In the genomic region with DNA sequence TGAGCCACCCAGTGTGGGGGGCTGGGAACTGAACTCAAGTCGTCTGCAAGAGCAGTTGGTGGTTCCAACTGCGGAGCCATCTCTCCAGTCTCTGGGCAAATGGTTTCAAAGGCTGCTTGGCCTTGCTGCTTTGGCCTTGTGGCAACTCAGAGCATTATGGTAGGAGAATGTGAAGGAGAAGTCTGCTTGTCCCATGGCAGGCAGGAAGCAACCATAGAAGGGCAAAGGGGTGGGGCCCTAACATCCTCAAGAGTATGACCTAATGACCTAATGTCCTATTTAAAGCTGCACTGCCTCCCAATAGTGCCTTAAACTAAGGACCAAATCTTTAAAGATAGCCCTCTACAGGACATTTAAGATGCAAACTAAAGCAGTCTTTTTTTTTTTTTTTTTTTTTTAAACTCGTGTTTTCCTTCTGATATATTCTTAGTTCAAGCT, we compare ENCODE assay signal across 16 mouse cellular contexts. TPM values are rescaled to one million over a fixed set of nuclear protein-coding genes. Genes with fewer than 3 reads are reported as not detected.
DNase-seq lines count a peak whose midpoint lies in the region; ATAC-seq and TF ChIP-seq lines count a peak whose summit lies in the region.
"Had no signal": no experiment of that assay in that cellular context is flagged by ENCODE, and none has a peak within 500 bp of the region (broad histone marks: within the 10 kb centered on the region; RNA-seq: fewer than 3 reads in every experiment).

No protein-coding gene starts in this region.

- H3K9ac ChIP-seq in lung, postnatal 0 days (replicated peaks; ENCODE audit: low read depth), result no peak overlapping the region
- no peak overlapping the region for H3K9ac ChIP-seq in midbrain, embryonic 13.5 days (replicated peaks)
- H3K9ac ChIP-seq: forebrain, embryonic 12.5 days; liver, embryonic 13.5 days had no signal

- no peaks in the 10 kb centered on the region for H3K9me3 ChIP-seq in lung, postnatal 0 days (ENCODE audit: low read length)
- H3K9me3 ChIP-seq in midbrain, embryonic 13.5 days, result no peaks in the 10 kb centered on the region
- H3K9me3 ChIP-seq: forebrain, embryonic 12.5 days; liver, embryonic 13.5 days had no signal

- peak; percentile 43 for DNase-seq in adrenal gland, postnatal 14 days
- DNase-seq in adrenal gland, postnatal 10 days, result no peak
- DNase-seq in lung, postnatal 0 days (ENCODE audit: low spot score), result peak; percentile 81
- DNase-seq in lung, adult 2 months, result no peak
- peak; percentile 58 for DNase-seq in induced T-regulatory cell, adult 2 months (ENCODE audit: low read depth)
- DNase-seq in testis, postnatal 10 days (ENCODE audit: low spot score), result no peak
- no peak for DNase-seq in cerebellum, postnatal 4 days (ENCODE audit: low spot score in 2 of 2)
- DNase-seq: layer of hippocampus, adult 9-11 months; liver, embryonic 13.5 days; thymus, postnatal 14 days had no signal

- WGBS in lung, postnatal 0 days, result 61% methylated on average over 3 of the region's 3 CpGs
- 62% methylated on average over 3 of the region's 3 CpGs for WGBS in lung, adult 2 months
- 72% methylated on average over 3 of the region's 3 CpGs for WGBS in midbrain, embryonic 13.5 days

- no peaks in the 10 kb centered on the region for H3K27me3 ChIP-seq in lung, postnatal 0 days (replicated peaks; ENCODE audit: insufficient read depth, low read length)
- H3K27me3 ChIP-seq in midbrain, embryonic 13.5 days, result no peaks in the 10 kb centered on the region
- H3K27me3 ChIP-seq: forebrain, embryonic 12.5 days; liver, embryonic 13.5 days had no signal

- no peak for ATAC-seq in lung, postnatal 0 days
- no peak for ATAC-seq in midbrain, embryonic 13.5 days

- no peak overlapping the region for H3K4me2 ChIP-seq in lung, postnatal 0 days (replicated peaks; ENCODE audit: low read depth, low read length)
- no peak overlapping the region for H3K4me2 ChIP-seq in midbrain, embryonic 13.5 days (replicated peaks)
- H3K4me2 ChIP-seq: forebrain, embryonic 12.5 days; liver, embryonic 13.5 days had no signal

- TF ChIP-seq POLR2A in lung, adult 2 months (IDR thresholded peaks at IDR 0.05; ENCODE audit: borderline replicate concordance, extremely low read depth, low read depth, low read length), result no peak

- TF ChIP-seq CTCF in lung, postnatal 0 days (IDR thresholded peaks at IDR 0.05), result peak; percentile 19
- TF ChIP-seq CTCF in lung, adult 2 months (IDR thresholded peaks at IDR 0.05; ENCODE audit: insufficient read depth, low read length), result no peak

- no peaks in the 10 kb centered on the region for H3K36me3 ChIP-seq in lung, postnatal 0 days (ENCODE audit: insufficient read depth, low read length)
- H3K36me3 ChIP-seq in midbrain, embryonic 13.5 days, result no peaks in the 10 kb centered on the region
- H3K36me3 ChIP-seq: forebrain, embryonic 12.5 days; liver, embryonic 13.5 days had no signal

- H3K4me3 ChIP-seq in lung, postnatal 0 days (ENCODE audit: low read depth, low read length), result no peak overlapping the region
- no peak overlapping the region for H3K4me3 ChIP-seq in lung, adult 2 months (replicated peaks; ENCODE audit: extremely low read depth, low read depth, low read length)
- H3K4me3 ChIP-seq in midbrain, embryonic 13.5 days (replicated peaks), result no peak overlapping the region
- H3K4me3 ChIP-seq: forebrain, embryonic 12.5 days; liver, embryonic 13.5 days had no signal

- TF ChIP-seq EP300 in lung, postnatal 0 days (IDR thresholded peaks at IDR 0.05), result 0 out of 2 replicates have a peak, but pooled peaks have one; percentile 25

- H3K4me1 ChIP-seq in lung, postnatal 0 days (ENCODE audit: insufficient read depth, low read depth, low read length), result 0 out of 2 replicates have a peak, but pooled peaks cover 7% of the 10 kb centered on the region
- peaks cover 21% of the 10 kb centered on the region for H3K4me1 ChIP-seq in lung, adult 2 months (ENCODE audit: control insufficient read depth, insufficient read depth, low read length)
- peaks cover 10% of the 10 kb centered on the region for H3K4me1 ChIP-seq in midbrain, embryonic 13.5 days (replicated peaks)

- H3K27ac ChIP-seq in lung, postnatal 0 days (ENCODE audit: low read length), result no peak overlapping the region
- H3K27ac ChIP-seq in midbrain, embryonic 13.5 days, result no peak overlapping the region
- H3K27ac ChIP-seq: forebrain, embryonic 12.5 days; liver, embryonic 13.5 days had no signal

RNA-seq across cellular contexts. Expression of a gene that starts 58.5 kb away (rescaled TPM):
- total RNA-seq in adrenal gland, postnatal 14 days (2021), result not detected in 2 replicates
- not detected for total RNA-seq in adrenal gland, postnatal 10 days (2021)
- polyA plus RNA-seq in lung, postnatal 0 days (2015; fragmentation: Nextera tagmentation; extraction: Ambion mirVana), result 0.23 and 0.44 TPM in 2 replicates
- polyA plus RNA-seq in lung, adult 2 months (2012; rRNA removed), result 0.26 and 0.35 TPM in 2 replicates
- polyA plus RNA-seq in midbrain, embryonic 13.5 days (2015; fragmentation: Nextera tagmentation; extraction: Ambion mirVana), result not detected in 2 replicates
- total RNA-seq: gastrocnemius, postnatal 4 days; midbrain, postnatal 0 days had no signal
- polyA plus RNA-seq: embryonic facial prominence, embryonic 11.5 days; forebrain, embryonic 12.5 days; intestine, embryonic 14.5 days; liver, embryonic 13.5 days; midbrain, postnatal 0 days had no signal

Comparison
In these comparisons a context has a peak if more than half of its experiments do, and no peak if none do; other contexts are left out.
1. DNase-seq: peak in adrenal gland, postnatal 14 days (single experiment), lung, postnatal 0 days (single experiment) and induced T-regulatory cell, adult 2 months (single experiment); none in adrenal gland, postnatal 10 days (single experiment), lung, adult 2 months (single experiment), testis, postnatal 10 days (single experiment) and cerebellum, postnatal 4 days (0 of 2).